Mouse (Mus musculus) forebrain, embryonic 16.5 days (tissue): ENCODE results near the gene Spats2l. TPM values are rescaled to one million over a fixed set of nuclear protein-coding genes. Genes with fewer than 3 reads are reported as not detected.

Source experiments
- ATAC-seq: fragments of 200-750 bp; cut with Nextera tagmentation; 2 replicates; pipeline ENCODE4 v1.8.0; 2017; ENCODE audit warnings: mild to moderate bottlenecking, moderate library complexity
- H3K27ac ChIP-seq: fragments of 300-500 bp; sonication (generic); 2 replicates; pipeline ENCODE4 v1.5.1; 2014; ENCODE audit warnings: low read length, control low read depth
- H3K27me3 ChIP-seq: fragments of 300-500 bp; sonication (generic); replicated peaks from 2 replicates; pipeline ENCODE4 v1.6.1; 2014; ENCODE audit warnings: low read length; ENCODE audit not compliant: control insufficient read depth, insufficient read depth
- H3K36me3 ChIP-seq: fragments of 300-500 bp; sonication (generic); 2 replicates; pipeline ENCODE4 v1.6.1; 2014; ENCODE audit not compliant: control insufficient read depth, insufficient read depth
- H3K4me1 ChIP-seq: fragments of 300-500 bp; sonication (generic); replicated peaks from 2 replicates; pipeline ENCODE4 v1.6.1; 2014; ENCODE audit warnings: low read length; ENCODE audit not compliant: control insufficient read depth, insufficient read depth
- H3K4me2 ChIP-seq: fragments of 300-500 bp; sonication (generic); 2 replicates; pipeline ENCODE4 v1.6.1; 2014; ENCODE audit warnings: mild to moderate bottlenecking, low read length, control low read depth
- H3K4me3 ChIP-seq: fragments of 300-500 bp; sonication (generic); replicated peaks from 2 replicates; pipeline ENCODE4 v1.5.1; 2014; ENCODE audit warnings: mild to moderate bottlenecking, low read length, control low read depth
- H3K9ac ChIP-seq: fragments of 300-500 bp; sonication (generic); replicated peaks from 2 replicates; pipeline ENCODE4 v1.6.1; 2014; ENCODE audit warnings: low read depth, low read length, control low read depth
- H3K9me3 ChIP-seq: fragments of 300-500 bp; sonication (generic); 2 replicates; pipeline ENCODE4 v1.6.1; 2016; ENCODE audit warnings: low read length; ENCODE audit not compliant: control insufficient read depth
- WGBS: fragments of 180-500 bp; shearing (Covaris S2); extraction: QIAGEN DNeasy Blood & Tissue Kit; methylation state at CpG from one replicate; pipeline ENCODE4 v1.1.7; 2014; 5-methylcytosine and 5-hydroxymethylcytosine counted together
- polyA plus RNA-seq: library from polyadenylated mRNA; unstranded; fragments of >200 nt; fragmentation: Nextera tagmentation; extraction: Ambion mirVana; gene quantifications from 2 replicates; pipeline ENCODE4 v1.2.1, GENCODE M21; 2015

Gene Spats2l
- polyA plus RNA-seq, 1 experiment from 2014 or later: 52.3 TPM

DNA sequence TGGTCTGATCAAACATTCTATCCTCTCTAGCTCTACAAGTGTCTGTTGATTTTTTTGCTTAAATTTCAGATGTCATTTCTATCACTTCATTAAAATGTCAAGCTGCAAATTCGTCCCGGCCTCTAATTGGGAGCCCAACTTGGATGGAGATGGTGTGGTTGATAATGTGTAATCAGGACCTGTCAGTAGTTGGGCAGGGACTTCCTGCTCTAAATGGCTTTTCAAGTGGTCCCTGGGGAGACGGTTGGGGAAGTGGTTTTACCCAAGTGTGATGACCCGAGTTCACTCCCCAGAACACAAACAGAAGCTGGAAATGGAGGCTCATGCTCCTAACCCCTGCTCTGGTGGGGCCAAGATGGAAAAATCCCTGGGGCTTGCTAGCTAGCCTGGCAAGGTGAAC, 36.3 kb downstream of the Spats2l start:
- Histone ChIP-seq H3K4me2 (no peak overlapping the region), H3K9me3 (no peaks in the 10 kb centered on the region), H3K9ac (no peak overlapping the region), H3K4me1 (0 out of 2 replicates have a peak, but pooled peaks cover 3% of the 10 kb centered on the region), H3K27me3 (no peaks in the 10 kb centered on the region), H3K27ac (no peak overlapping the region), H3K4me3 (no peak overlapping the region), H3K36me3 (no peaks in the 10 kb centered on the region)
- ATAC-seq: no peak
- WGBS: 75% methylated on average over 4 of the region's 4 CpGs

DNA sequence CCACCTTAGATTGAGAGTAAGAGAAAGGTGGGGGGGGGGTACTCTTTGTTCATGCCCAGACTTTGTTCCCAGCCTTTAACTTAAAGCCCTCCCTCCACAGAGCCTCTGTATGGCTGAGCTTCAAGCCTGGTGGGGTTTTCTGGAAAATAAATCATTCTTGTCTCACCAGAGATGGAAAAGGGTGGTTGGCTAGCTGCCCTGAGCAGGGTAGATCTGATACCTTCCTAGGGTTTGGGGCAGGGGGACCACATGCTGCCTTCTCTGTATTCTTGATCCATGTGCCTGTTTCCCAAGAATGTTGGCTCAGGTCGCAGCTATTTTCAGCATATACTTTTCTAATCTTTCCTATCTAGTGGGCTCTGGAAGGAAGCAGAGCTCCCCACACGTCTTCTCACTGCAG, 43.1 kb downstream of the Spats2l start:
- ATAC-seq: no peak
- Histone ChIP-seq H3K4me3 (no peak overlapping the region), H3K27ac (no peak overlapping the region), H3K9ac (no peak overlapping the region), H3K4me2 (no peak overlapping the region), H3K36me3 (no peaks in the 10 kb centered on the region), H3K4me1 (0 out of 2 replicates have a peak, but pooled peaks cover 2% of the 10 kb centered on the region), H3K27me3 (no peaks in the 10 kb centered on the region), H3K9me3 (no peaks in the 10 kb centered on the region)
- WGBS: 58% methylated on average over 2 of the region's 2 CpGs

DNA sequence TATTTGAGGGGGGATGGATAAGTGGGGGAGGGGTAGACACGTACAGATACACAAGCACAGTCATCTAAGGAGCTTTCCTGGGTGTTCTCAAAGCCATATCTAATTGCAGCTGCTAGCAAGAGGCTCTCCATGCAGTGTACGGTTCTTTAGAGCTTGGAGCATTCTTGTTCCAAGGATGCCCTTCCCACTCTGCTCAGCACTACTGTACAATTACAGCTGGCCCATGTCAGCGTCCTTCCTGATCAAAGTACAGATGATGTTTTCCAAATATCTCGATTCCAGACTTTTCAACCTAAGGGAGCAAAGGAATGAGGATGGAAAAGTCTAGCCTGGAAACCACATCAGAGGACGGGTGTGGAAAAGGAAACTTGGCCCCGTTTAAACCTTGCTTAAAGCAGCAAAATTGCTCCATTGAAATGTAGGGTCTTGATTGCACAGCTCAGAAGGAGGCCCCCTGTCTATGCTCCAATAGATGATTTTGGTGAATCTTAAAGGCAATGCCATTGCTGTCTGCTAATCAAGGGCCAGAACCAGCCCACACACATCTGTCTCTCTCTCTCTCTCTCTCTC, 46.6 kb downstream of the Spats2l start:
- Histone ChIP-seq H3K9ac (no peak overlapping the region), H3K27ac (no peak overlapping the region), H3K27me3 (no peaks in the 10 kb centered on the region), H3K9me3 (no peaks in the 10 kb centered on the region), H3K4me2 (no peak overlapping the region), H3K36me3 (no peaks in the 10 kb centered on the region), H3K4me3 (no peak overlapping the region), H3K4me1 (0 out of 2 replicates have a peak, but pooled peaks cover 2% of the 10 kb centered on the region)
- ATAC-seq: no peak
- WGBS: 86% methylated on average over 6 of the region's 6 CpGs

DNA sequence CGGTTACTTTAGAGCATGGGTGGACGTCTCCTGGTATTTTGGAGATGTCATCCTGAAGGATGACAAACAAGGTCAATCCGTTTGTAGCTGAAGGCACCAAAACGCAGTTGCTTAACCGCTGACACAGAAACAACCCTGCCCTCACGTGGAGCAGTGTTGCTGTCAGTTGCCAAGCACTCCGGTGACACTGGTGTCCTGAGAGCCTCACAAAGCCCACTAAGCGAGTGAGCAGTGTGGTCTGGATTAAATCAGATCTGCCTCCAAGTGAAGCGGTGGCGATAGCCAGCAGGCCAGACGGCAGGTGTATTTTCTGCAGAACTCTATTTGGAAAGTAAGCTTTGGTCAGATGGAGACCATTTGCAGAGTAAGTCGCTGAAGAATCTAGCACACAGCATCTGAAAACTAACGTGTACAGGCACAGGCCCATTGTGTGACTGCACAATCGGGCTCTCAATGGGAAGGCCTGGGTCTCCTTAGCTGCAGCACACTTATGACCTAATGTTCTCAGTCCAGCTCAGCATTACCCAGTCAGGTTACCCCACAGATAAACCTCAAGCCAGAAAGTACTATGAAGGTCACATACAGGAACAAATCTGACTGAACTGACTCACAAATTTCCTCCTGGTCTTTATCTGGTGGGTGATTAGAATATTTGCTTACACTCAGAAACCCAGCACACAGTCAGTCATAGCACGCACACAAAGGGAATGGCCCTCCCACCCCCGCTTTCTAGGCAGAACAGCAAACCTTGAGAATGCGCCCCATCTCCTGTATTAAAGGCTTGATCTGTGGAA, 51.2 kb downstream of the Spats2l start:
- Histone ChIP-seq H3K4me2 (no peak overlapping the region), H3K9ac (no peak overlapping the region), H3K4me3 (no peak overlapping the region), H3K36me3 (no peaks in the 10 kb centered on the region), H3K27ac (no peak overlapping the region), H3K4me1 (0 out of 2 replicates have a peak, but pooled peaks cover 2% of the 10 kb centered on the region), H3K27me3 (no peaks in the 10 kb centered on the region), H3K9me3 (no peaks in the 10 kb centered on the region)
- 74% methylated on average over 17 of the region's 17 CpGs for WGBS
- no peak for ATAC-seq

DNA sequence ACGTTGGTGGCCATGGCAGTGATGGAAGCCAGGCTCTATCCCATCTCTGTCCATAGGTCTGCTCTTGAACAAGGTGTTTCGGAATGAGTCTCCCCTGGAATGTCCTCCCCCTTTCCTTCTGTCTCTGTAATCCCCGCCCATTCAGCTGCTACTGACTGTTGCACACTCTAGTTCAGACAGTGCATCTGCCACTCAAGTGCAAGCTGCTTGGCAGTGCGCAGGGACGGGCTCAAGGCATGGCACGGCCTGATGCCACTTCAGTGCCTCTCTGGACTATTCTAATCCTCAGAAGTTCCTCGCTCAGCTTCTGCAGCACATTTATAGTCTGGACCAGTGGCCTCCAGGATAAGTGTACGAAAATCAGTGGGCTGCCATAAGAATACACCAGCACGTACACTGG, 52.3 kb downstream of the Spats2l start:
- ATAC-seq: no peak; the same call in 1 of the 2 replicates
- H3K9me3 ChIP-seq: no peaks in the 10 kb centered on the region
- 74% methylated on average over 9 of the region's 9 CpGs for WGBS

DNA sequence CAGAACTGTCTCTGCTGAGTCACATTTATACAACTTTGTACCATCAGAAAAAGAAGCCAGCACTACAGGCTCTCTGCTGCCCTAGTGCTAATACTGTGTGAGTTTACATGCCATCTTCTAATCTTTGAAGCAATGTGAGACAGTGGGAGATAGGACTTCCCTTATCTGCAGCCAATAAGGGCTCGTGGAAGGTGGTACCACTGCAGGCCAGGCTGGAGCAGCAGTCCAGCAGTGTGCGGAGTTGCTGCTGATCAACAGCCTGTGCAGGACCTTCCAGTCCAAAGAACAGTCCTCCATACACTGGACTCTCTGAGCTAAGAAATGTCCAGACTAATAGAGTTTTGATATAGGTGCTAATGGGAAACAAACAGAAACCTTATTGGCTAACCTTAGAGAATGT, 59.2 kb downstream of the Spats2l start:
- Histone ChIP-seq H3K36me3 (no peaks in the 10 kb centered on the region), H3K4me1 (no peaks in the 10 kb centered on the region), H3K27me3 (no peaks in the 10 kb centered on the region), H3K4me2 (no peak overlapping the region), H3K27ac (no peak overlapping the region), H3K4me3 (no peak overlapping the region), H3K9ac (no peak overlapping the region), H3K9me3 (no peaks in the 10 kb centered on the region)
- ATAC-seq: no peak
- WGBS: 83% methylated on average over 2 of the region's 2 CpGs

More for the DNA sequence above, 52.3 kb downstream of the Spats2l start:
- H3K4me1 ChIP-seq: 0 out of 2 replicates have a peak, but pooled peaks cover 2% of the 10 kb centered on the region
- no peaks in the 10 kb centered on the region for H3K27me3 ChIP-seq
- no peak overlapping the region for H3K4me3 ChIP-seq
- no peak overlapping the region for H3K4me2 ChIP-seq
- no peak overlapping the region for H3K27ac ChIP-seq
- H3K9ac ChIP-seq: no peak overlapping the region
- H3K36me3 ChIP-seq: no peaks in the 10 kb centered on the region

DNA sequence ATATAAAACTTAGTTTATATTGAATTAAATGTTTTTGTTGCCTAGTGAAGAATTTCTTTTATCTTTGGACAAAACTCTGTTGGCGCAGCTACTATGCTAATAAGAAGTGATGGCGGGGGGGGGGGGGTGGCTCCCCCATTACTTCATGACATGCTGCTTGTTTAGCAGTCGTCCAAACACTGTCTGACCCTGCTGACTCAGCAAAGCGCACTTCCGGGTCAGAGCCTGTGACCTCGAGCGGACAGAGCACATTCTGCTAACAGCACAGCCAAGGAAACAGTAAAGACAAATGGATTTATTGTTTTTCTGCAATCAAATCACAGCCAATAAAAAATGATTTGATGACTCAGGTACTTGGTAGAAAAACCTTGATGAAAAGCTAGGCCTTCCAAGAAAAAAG, 61.2 kb downstream of the Spats2l start:
- Histone ChIP-seq H3K27ac (no peak overlapping the region), H3K9ac (no peak overlapping the region), H3K27me3 (no peaks in the 10 kb centered on the region), H3K9me3 (no peaks in the 10 kb centered on the region), H3K36me3 (no peaks in the 10 kb centered on the region), H3K4me1 (no peaks in the 10 kb centered on the region), H3K4me3 (no peak overlapping the region), H3K4me2 (no peak overlapping the region)
- ATAC-seq: no peak
- 66% methylated on average over 7 of the region's 7 CpGs for WGBS

DNA sequence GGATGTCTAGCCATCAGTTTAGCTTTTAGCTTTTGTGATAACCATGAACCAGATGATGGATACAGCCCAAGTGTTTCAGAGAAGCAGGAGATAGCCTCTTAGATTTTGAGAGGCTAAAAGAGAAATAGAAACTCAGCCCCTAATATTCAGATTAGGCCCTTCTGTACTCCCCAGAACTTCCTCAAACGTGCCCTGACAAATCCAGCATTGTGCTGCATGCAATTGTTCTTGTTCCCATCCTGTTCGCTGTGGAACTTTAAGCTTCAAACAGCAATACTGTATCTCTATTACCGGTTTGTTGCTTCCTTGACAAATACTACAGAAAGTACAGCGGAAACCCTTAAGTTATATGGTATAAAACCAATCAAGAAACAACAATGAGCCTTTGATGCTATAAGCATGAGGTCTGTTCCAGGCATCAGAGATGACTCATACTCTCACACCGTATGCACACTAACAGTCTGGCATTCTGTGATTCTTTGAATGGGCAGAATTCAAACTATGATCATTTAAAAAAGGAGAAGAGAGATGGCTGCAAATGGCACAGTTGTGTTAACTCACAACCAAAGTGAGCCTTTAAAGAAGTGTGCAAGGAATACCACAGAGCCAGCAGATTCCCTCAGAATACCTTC, 62.8 kb downstream of the Spats2l start:
- Histone ChIP-seq H3K27me3 (no peaks in the 10 kb centered on the region), H3K4me2 (no peak overlapping the region), H3K27ac (no peak overlapping the region), H3K36me3 (no peaks in the 10 kb centered on the region), H3K4me1 (no peaks in the 10 kb centered on the region), H3K9ac (no peak overlapping the region), H3K9me3 (no peaks in the 10 kb centered on the region), H3K4me3 (no peak overlapping the region)
- WGBS: 75% methylated on average over 5 of the region's 5 CpGs
- no peak for ATAC-seq

DNA sequence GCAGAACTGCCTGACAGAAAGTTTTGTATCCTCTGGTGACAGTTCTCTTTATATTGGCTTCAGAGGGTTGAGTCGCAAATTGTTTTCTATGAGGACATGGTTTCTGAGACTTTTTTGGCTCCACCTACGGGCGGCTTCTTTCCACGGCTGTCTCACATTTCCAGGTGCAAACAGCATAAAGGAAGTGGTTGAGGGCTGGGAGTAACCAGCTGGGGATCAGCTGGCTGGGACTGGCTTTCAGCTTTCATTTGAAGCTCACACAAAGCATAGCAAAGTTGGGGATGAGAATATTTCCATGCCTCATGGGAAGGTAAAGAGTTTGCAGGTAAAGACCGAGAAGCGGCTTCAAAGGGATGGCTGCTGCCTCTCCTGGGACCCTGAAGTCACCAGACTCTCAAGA, 65.9 kb downstream of the Spats2l start:
- Histone ChIP-seq H3K9ac (no peak overlapping the region), H3K36me3 (no peaks in the 10 kb centered on the region), H3K4me3 (no peak overlapping the region), H3K4me1 (no peaks in the 10 kb centered on the region), H3K27ac (no peak overlapping the region), H3K27me3 (no peaks in the 10 kb centered on the region), H3K9me3 (no peaks in the 10 kb centered on the region), H3K4me2 (no peak overlapping the region)
- ATAC-seq: no peak
- WGBS: 91% methylated on average over 6 of the region's 6 CpGs
